In the genomic region with DNA sequence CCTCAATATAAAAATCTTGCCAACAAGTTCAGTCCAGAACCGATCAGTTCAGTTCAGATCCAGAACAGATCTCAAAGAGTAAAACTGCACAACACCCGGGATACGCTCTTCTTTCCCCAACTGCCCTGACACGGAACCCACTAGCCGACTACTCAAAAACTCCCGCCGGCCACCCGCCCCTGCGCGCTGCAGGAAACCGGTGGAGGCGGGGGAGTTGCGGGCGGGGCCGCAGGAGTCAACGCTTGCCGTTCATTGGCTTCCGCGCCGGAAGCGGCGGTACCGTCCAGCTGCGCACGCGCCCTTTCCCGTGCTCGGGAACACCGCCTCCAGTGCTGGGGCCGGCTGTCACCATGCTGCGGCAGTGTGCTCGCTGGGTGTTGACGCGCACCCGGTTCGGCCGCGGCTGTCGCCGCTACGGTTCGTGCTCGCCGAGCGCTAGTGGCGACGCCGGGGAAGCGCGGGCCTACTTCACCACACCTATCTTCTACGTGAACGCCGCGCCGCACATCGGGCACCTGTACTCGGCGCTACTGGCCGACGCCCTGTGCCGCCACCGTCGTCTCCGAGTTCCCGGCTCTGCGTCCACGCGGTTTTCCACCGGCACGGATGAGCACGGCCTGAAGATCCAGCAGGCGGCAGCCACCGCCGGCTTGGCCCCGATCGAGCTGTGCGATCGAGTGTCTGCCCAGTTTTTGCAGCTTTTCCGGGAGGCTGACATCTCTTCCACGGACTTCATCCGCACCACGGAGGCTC, we compare ENCODE assay signal across 7 mouse cellular contexts. TPM values are rescaled to one million over a fixed set of nuclear protein-coding genes. Genes with fewer than 3 reads are reported as not detected.
DNase-seq lines count a peak whose midpoint lies in the region; ATAC-seq lines count a peak whose summit lies in the region.

A gene (plus strand): TSS at position 288 of the 753 bp plus-strand sequence.

- H3K9ac ChIP-seq in limb, embryonic 11.5 days (ENCODE audit: low read length) = peak within 1 kb of the TSS; percentile 74
- peak within 1 kb of the TSS; percentile 75 for H3K9ac ChIP-seq in midbrain, embryonic 14.5 days (replicated peaks; ENCODE audit: low read length)

- peak; percentile 98 for DNase-seq in adrenal gland, postnatal 10 days
- DNase-seq in embryonic facial prominence, embryonic 10.5 days (ENCODE audit: low spot score) = peak; percentile 97
- DNase-seq in gonadal fat pad, adult 2 months (ENCODE audit: low read depth) = peak; percentile 59
- DNase-seq in kidney, adult 11 months = peak; percentile 93
- peak; percentile 96 for DNase-seq in limb, embryonic 11.5 days (ENCODE audit: low spot score)
- peak; percentile 99 for DNase-seq in midbrain, embryonic 14.5 days
- DNase-seq in spleen, adult 18-20 months = peak; percentile 90 to 96

- peaks cover 41% of the 10 kb centered on the region for H3K4me1 ChIP-seq in embryonic facial prominence, embryonic 10.5 days
- peaks cover 12% of the 10 kb centered on the region for H3K4me1 ChIP-seq in limb, embryonic 11.5 days (ENCODE audit: control insufficient read depth, insufficient read depth, low read length)
- H3K4me1 ChIP-seq in midbrain, embryonic 14.5 days (ENCODE audit: control insufficient read depth, insufficient read depth, low read length) = peaks cover 33% of the 10 kb centered on the region

- no peaks in the 10 kb centered on the region for H3K9me3 ChIP-seq in embryonic facial prominence, embryonic 10.5 days
- no peaks in the 10 kb centered on the region for H3K9me3 ChIP-seq in limb, embryonic 11.5 days (ENCODE audit: control insufficient read depth, low read length)
- H3K9me3 ChIP-seq in midbrain, embryonic 14.5 days (ENCODE audit: control insufficient read depth, low read length) = no peaks in the 10 kb centered on the region

- ATAC-seq in limb, embryonic 11.5 days (ENCODE audit: insufficient number of reproducible peaks, low FRiP score, low TSS enrichment, low read depth) = peak; percentile 94
- ATAC-seq in midbrain, embryonic 14.5 days (ENCODE audit: low FRiP score, low TSS enrichment) = peak; percentile 100

- H3K36me3 ChIP-seq in embryonic facial prominence, embryonic 10.5 days (replicated peaks) = 0 out of 2 replicates have a peak, but pooled peaks cover 6% of the 10 kb centered on the region
- H3K36me3 ChIP-seq in limb, embryonic 11.5 days (ENCODE audit: control insufficient read depth, insufficient read depth, low read length) = no peaks in the 10 kb centered on the region
- 0 out of 2 replicates have a peak, but pooled peaks cover under 1% of the 10 kb centered on the region for H3K36me3 ChIP-seq in midbrain, embryonic 14.5 days (ENCODE audit: control insufficient read depth, insufficient read depth, low read length)

- under 1% methylated on average over 82 of the region's 82 CpGs for WGBS in embryonic facial prominence, embryonic 10.5 days
- under 1% methylated on average over 82 of the region's 82 CpGs for WGBS in limb, embryonic 11.5 days
- WGBS in midbrain, embryonic 14.5 days = under 1% methylated on average over 82 of the region's 82 CpGs

- peak within 1 kb of the TSS; percentile 81 for H3K27ac ChIP-seq in embryonic facial prominence, embryonic 10.5 days (replicated peaks)
- no peak within 1 kb of the TSS for H3K27ac ChIP-seq in limb, embryonic 11.5 days (replicated peaks; ENCODE audit: low read depth, low read length)
- peak within 1 kb of the TSS; percentile 85 for H3K27ac ChIP-seq in midbrain, embryonic 14.5 days (replicated peaks; ENCODE audit: low read depth, low read length)

- no peaks in the 10 kb centered on the region for H3K27me3 ChIP-seq in embryonic facial prominence, embryonic 10.5 days (replicated peaks; ENCODE audit: low read depth, poor library complexity, severe bottlenecking)
- H3K27me3 ChIP-seq in limb, embryonic 11.5 days (ENCODE audit: control insufficient read depth, insufficient read depth, low read length) = no peaks in the 10 kb centered on the region
- H3K27me3 ChIP-seq in midbrain, embryonic 14.5 days (ENCODE audit: control insufficient read depth, insufficient read depth, low read length) = no peaks in the 10 kb centered on the region

- H3K4me3 ChIP-seq in embryonic facial prominence, embryonic 10.5 days = peak within 1 kb of the TSS; percentile 92
- peak within 1 kb of the TSS; percentile 84 for H3K4me3 ChIP-seq in limb, embryonic 11.5 days (ENCODE audit: low read depth, low read length)
- H3K4me3 ChIP-seq in midbrain, embryonic 14.5 days (replicated peaks; ENCODE audit: low read depth, low read length) = peak within 1 kb of the TSS; percentile 81

- peak within 1 kb of the TSS; percentile 79 for H3K4me2 ChIP-seq in limb, embryonic 11.5 days (ENCODE audit: low read depth, severe bottlenecking)
- peak within 1 kb of the TSS; percentile 87 for H3K4me2 ChIP-seq in midbrain, embryonic 14.5 days (ENCODE audit: low read length)

RNA-seq across cellular contexts. Expression of the gene that starts here (rescaled TPM):
- total RNA-seq in adrenal gland, postnatal 10 days (2021) = 1 to 10 TPM; 5.0 to 5.8 TPM
- polyA plus RNA-seq in embryonic facial prominence, embryonic 10.5 days (2016; fragmentation: Nextera tagmentation; extraction: Ambion mirVana) = 3.2 and 3.4 TPM in 2 replicates
- polyA plus RNA-seq in gonadal fat pad, adult 2 months (2012; rRNA removed) = 1.4 and 1.5 TPM in 2 replicates
- polyA plus RNA-seq in limb, embryonic 11.5 days (2014; fragmentation: Nextera tagmentation; extraction: Ambion mirVana) = 2.4 and 2.8 TPM in 2 replicates
- 4.1 and 4.4 TPM in 2 replicates for polyA plus RNA-seq in midbrain, embryonic 14.5 days (2014; fragmentation: Nextera tagmentation; extraction: Ambion mirVana)
